Mouse (Mus musculus): Measurements from ENCODE around the gene 2300009A05Rik. TPM values are rescaled to one million over a fixed set of nuclear protein-coding genes. Genes with fewer than 3 reads are reported as not detected.

2300009A05Rik gene
- total RNA-seq, 2 experiments from 2014 or later, result 32.9 to 37.8 TPM

DNA sequence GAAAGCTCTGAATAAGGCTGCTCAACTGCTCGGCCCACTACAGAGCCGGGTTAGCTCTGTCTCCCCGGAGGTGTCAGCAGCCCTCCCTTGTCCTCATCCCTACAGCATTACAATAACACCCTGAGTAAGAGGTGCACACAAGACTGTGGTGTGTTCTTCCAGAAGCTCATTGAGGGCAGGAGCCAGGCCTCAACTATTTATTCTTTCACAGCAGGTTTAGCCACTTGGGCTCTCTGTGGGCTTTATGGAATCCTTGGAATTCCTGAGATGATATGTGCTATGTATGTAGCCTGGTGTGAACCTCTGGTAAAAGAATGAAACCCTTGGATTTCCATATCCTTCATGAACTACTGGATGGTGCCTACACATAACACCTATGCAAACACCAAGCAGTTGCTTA, 49.8 kb downstream of the 2300009A05Rik start:
- no peak for DNase-seq (ENCODE audit: low spot score in 2 of 2)

DNA sequence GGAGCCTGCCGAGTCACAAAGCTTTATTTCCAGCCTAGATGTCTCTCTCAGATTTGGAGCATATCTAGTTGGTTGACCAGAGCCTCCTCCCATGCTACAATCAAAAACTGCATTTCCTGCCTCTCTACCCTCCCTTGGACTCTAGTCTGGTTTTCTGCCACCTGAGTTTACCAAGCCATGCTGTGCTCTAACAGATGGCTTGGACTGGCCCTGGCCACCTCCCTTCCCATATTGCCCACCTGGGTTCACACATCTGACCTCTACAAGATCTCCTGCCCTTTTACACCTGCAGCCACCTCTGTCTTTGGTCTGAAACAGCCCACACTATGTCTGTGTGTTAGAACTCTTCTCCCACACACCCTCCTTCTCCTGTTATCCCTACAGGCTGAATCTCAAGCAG, 50.9 kb downstream of the 2300009A05Rik start:
- DNase-seq (ENCODE audit: low spot score in 2 of 2), result no peak

DNA sequence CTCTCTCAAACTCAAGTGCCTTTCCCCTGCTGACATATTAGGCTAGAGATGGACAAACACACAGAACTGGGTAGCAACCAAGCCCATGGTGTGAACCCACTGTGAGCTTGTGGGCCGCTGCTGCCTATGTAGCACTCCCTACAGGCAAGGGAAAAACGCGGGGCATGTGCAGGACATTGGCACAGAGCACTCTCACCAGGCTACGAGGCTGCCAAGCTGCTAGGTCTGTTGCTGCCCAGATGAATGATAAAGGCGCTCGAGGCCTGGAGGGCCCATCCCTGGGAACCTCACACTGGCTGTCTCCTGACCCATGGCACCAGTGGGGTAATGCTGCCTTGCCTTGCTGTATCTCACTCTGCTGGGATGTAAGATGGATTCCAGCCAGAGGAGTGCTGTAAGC, 53.0 kb downstream of the 2300009A05Rik start:
- no peak for DNase-seq (ENCODE audit: low spot score in 2 of 2)

Other genes with a start within 250 kb of the 2300009A05Rik start
- 10 to 100 TPM; 35.3 to 36.2 TPM for gene Map2k5, start 21.3 kb downstream of the 2300009A05Rik start, total RNA-seq (2021)
- gene Iqch, start 203.2 kb upstream of the 2300009A05Rik start, total RNA-seq (2021), result under 1 TPM; 0.14 to 0.16 TPM
- 10 to 100 TPM; 47.8 to 58.7 TPM for gene Aagab, start 203.4 kb upstream of the 2300009A05Rik start, total RNA-seq (2021)

Measured in layer of hippocampus, postnatal 14 days (tissue).